Mouse (Mus musculus) CH12.LX (cell line): ENCODE measurements around the gene Ankrd35. TPM values are rescaled to one million over a fixed set of nuclear protein-coding genes. Genes with fewer than 3 reads are reported as not detected.

Experiments
- DNase-seq: peaks from one replicate; pipeline ENCODE4 v3.0.0-alpha.2; 2013; ENCODE audit errors: extremely low read depth
- H3K27ac ChIP-seq: 2 replicates; pipeline ENCODE4 v1.5.1; 2012; ENCODE audit warnings: low read depth, mild to moderate bottlenecking, control low read depth, moderate library complexity; ENCODE audit not compliant: insufficient read depth
- H3K27me3 ChIP-seq: replicated peaks from 2 replicates; pipeline ENCODE3; 2012; ENCODE audit warnings: inconsistent platforms
- H3K36me3 ChIP-seq, 2 experiments: replicated peaks in 1 of 2; 2 replicates each; pipeline versions ENCODE3 to v1.6.1; 2012; ENCODE audit warnings: inconsistent platforms in 1 of 2, low read length in 1 of 2, mild to moderate bottlenecking in 1 of 2, mixed read lengths in 1 of 2, moderate library complexity in 1 of 2; ENCODE audit not compliant: control insufficient read depth in 1 of 2, insufficient read depth in 1 of 2
- H3K4me1 ChIP-seq, 2 experiments: 2 replicates each; pipeline ENCODE4 v1.6.1; 2012; ENCODE audit warnings: inconsistent platforms in 1 of 2, moderate library complexity in 1 of 2; ENCODE audit not compliant: insufficient read depth in 2 of 2, control insufficient read depth in 1 of 2
- H3K4me2 ChIP-seq: 2 replicates; pipeline ENCODE4 v1.6.1; 2012; ENCODE audit warnings: low read depth, mild to moderate bottlenecking, control low read depth; ENCODE audit not compliant: poor library complexity, insufficient read depth, severe bottlenecking
- H3K4me3 ChIP-seq, 3 experiments: fragments of 150-350 bp in 1 of 3; sonication (generic) in 1 of 3; replicated peaks in 1 of 3; 2 replicates each; pipeline versions ENCODE3 to v1.5.1; 2011 to 2012; ENCODE audit warnings: low read depth in 2 of 3, low read length in 2 of 3, mild to moderate bottlenecking in 2 of 3, moderate library complexity in 2 of 3, control low read depth in 1 of 3, improper control_type of control experiment in 1 of 3, inconsistent platforms in 1 of 3, mixed read lengths in 1 of 3; ENCODE audit not compliant: poor library complexity in 1 of 3
- H3K79me2 ChIP-seq: replicated peaks from 2 replicates; pipeline ENCODE4 v1.6.1; 2012; ENCODE audit warnings: mild to moderate bottlenecking, moderate library complexity; ENCODE audit not compliant: control insufficient read depth, poor library complexity, insufficient read depth, severe bottlenecking; ENCODE audit errors: extremely low read depth
- H3K9ac ChIP-seq: 2 replicates; pipeline ENCODE4 v1.6.1; 2012; ENCODE audit warnings: low read depth, mild to moderate bottlenecking, control low read depth, moderate library complexity; ENCODE audit not compliant: insufficient read depth
- H3K9me3 ChIP-seq: replicated peaks from 2 replicates; pipeline ENCODE3; 2012; ENCODE audit warnings: low read length, inconsistent platforms, mixed read lengths
- CHD1 ChIP-seq: IDR thresholded peaks from 2 replicates; pipeline ENCODE4 v1.6.1; 2012; ENCODE audit warnings: low read depth, low read length, improper control_type of control experiment, inconsistent platforms
- CTCF ChIP-seq, 2 experiments: IDR thresholded peaks in 1 of 2; conservative IDR thresholded peaks in 1 of 2; 2 replicates each; pipeline ENCODE4 v1.5.1; 2011 to 2012; ENCODE audit warnings: low read depth in 2 of 2, low read length in 2 of 2, improper control_type of control experiment in 1 of 2, inconsistent platforms in 1 of 2, mild to moderate bottlenecking in 1 of 2, moderate library complexity in 1 of 2
- ELF1 ChIP-seq: IDR thresholded peaks from 2 replicates; pipeline ENCODE4 v1.6.1; 2014; ENCODE audit warnings: low read depth, mild to moderate bottlenecking, inconsistent platforms, low read length, improper control_type of control experiment
- EP300 ChIP-seq: IDR thresholded peaks from 2 replicates; pipeline ENCODE4 v1.6.1; 2011; ENCODE audit warnings: low read length, improper control_type of control experiment
- ETS1 ChIP-seq: conservative IDR thresholded peaks from 2 replicates; pipeline ENCODE4 v1.6.1; 2012; ENCODE audit warnings: low read depth, mild to moderate bottlenecking, inconsistent platforms, low read length, improper control_type of control experiment, moderate library complexity
- GABPA ChIP-seq: IDR thresholded peaks from 2 replicates; pipeline ENCODE4 v1.6.1; 2012; ENCODE audit warnings: low read depth, low read length, improper control_type of control experiment, inconsistent platforms; ENCODE audit not compliant: insufficient replicate concordance
- HCFC1 ChIP-seq: IDR thresholded peaks from 2 replicates; pipeline ENCODE4 v1.6.1; 2012; ENCODE audit warnings: low read depth, mild to moderate bottlenecking, inconsistent platforms, low read length, improper control_type of control experiment
- KAT2A ChIP-seq: IDR thresholded peaks from 2 replicates; pipeline ENCODE4 v1.6.1; 2012; ENCODE audit warnings: low read length, improper control_type of control experiment, inconsistent platforms; ENCODE audit not compliant: insufficient replicate concordance
- MAZ ChIP-seq: IDR thresholded peaks from 2 replicates; pipeline ENCODE4 v1.6.1; 2012; ENCODE audit warnings: low read depth, mild to moderate bottlenecking, inconsistent platforms, low read length, improper control_type of control experiment, moderate library complexity
- MYC ChIP-seq: IDR thresholded peaks from 2 replicates; pipeline ENCODE4 v1.6.1; 2011; ENCODE audit warnings: low read depth, mild to moderate bottlenecking, improper control_type of control experiment, low read length
- NELFE ChIP-seq: IDR thresholded peaks from 2 replicates; pipeline ENCODE4 v1.6.1; 2011; ENCODE audit warnings: low read depth, low read length, improper control_type of control experiment
- NRF1 ChIP-seq: IDR thresholded peaks from 2 replicates; pipeline ENCODE4 v1.6.1; 2014; ENCODE audit warnings: low read depth, mild to moderate bottlenecking, inconsistent platforms, low read length, improper control_type of control experiment, moderate library complexity
- POLR2A ChIP-seq: IDR thresholded peaks from 2 replicates; pipeline ENCODE4 v1.6.1; 2011; ENCODE audit warnings: low read depth, mild to moderate bottlenecking, improper control_type of control experiment, low read length
- SMC3 ChIP-seq: IDR thresholded peaks from 2 replicates; pipeline ENCODE4 v1.6.1; 2011; ENCODE audit warnings: low read depth, low read length, improper control_type of control experiment
- TBP ChIP-seq: conservative IDR thresholded peaks from 2 replicates; pipeline ENCODE4 v1.6.1; 2011; ENCODE audit warnings: low read depth, low read length, improper control_type of control experiment
- TCF12 ChIP-seq: IDR thresholded peaks from 2 replicates; pipeline ENCODE4 v1.6.1; 2014; ENCODE audit warnings: low read depth, mild to moderate bottlenecking, inconsistent platforms, low read length, improper control_type of control experiment
- ZC3H11A ChIP-seq: IDR thresholded peaks from 2 replicates; pipeline ENCODE4 v1.6.1; 2012; ENCODE audit warnings: low read depth, mild to moderate bottlenecking, inconsistent platforms, low read length, improper control_type of control experiment
- ZNF384 ChIP-seq: IDR thresholded peaks from 2 replicates; pipeline ENCODE4 v1.6.1; 2012; ENCODE audit warnings: low read depth, low read length, improper control_type of control experiment, inconsistent platforms
- dilution Hi-C: fragments of 300-500 bp; cut with MboI; formaldehyde crosslinking; loops from 2 replicates; pipeline ENCODE4 v1.14.3; 2020; ENCODE audit warnings: low sequenced_read_pairs; ENCODE audit not compliant: extremely low pct_unique_long_range_greater_than_20kb, extremely low pct_ligation_motif_present
- in situ Hi-C: fragments of 300-500 bp; cut with MboI; formaldehyde crosslinking; loops from 3 replicates; pipeline ENCODE4 v1.14.3; 2019; ENCODE audit warnings: low sequenced_read_pairs, low pct_ligation_motif_present, low pct_unique_long_range_greater_than_20kb, mixed read lengths
- polyA plus RNA-seq: library from polyadenylated mRNA; unstranded; fragments of >175 nt; gene quantifications from 2 replicates; pipeline ENCODE4 v1.2.1, GENCODE M21; 2012; ENCODE audit warnings: low read depth; ENCODE audit not compliant: insufficient read length
- total RNA-seq, 2 experiments: library from RNA; depleted of rRNA; stranded (reverse); fragments of 300-350 nt in 1 of 2; fragments of >200 nt in 1 of 2; gene quantifications; 2 replicates each; pipeline ENCODE4 v1.2.3; 2012 to 2014

Gene Ankrd35
- total and polyA plus RNA-seq, 3 experiments: 0.78 to 11.2 (median 1.9) TPM

GRCm38 (mm10) chr3:96634928-96635879, 34.7 kb upstream of the Ankrd35 start, which contains the start of the genes Pex11b and Gm42957 (continued):
- no peak for TF ChIP-seq KAT2A

GRCm38 (mm10) chr3:96635906-96636305, 34.0 kb upstream of the Ankrd35 start:
- no peaks in the 10 kb centered on the region for H3K27me3 ChIP-seq
- H3K36me3 ChIP-seq: peaks cover 29 to 66% of the 10 kb centered on the region in 2 experiments
- TF ChIP-seq EP300 (no peak), MYC (no peak), ZNF384 (no peak), CHD1 (no peak), KAT2A (no peak), ZC3H11A (no peak), POLR2A (no peak), TCF12 (no peak), HCFC1 (no peak), NRF1 (no peak), NELFE (no peak), GABPA (no peak), ETS1 (no peak), SMC3 (no peak), CTCF (conservative IDR thresholded peaks at IDR 0.05 in 1 of 2, IDR thresholded peaks at IDR 0.05 in 1 of 2; ENCODE audit: low read depth in 2 of 2, low read length in 2 of 2) (no peak), MAZ (no peak), ELF1 (no peak), TBP (no peak)
- TF ChIP-seq, all 38 proteins: peak for 0
- no peaks in the 10 kb centered on the region for H3K9me3 ChIP-seq
- H3K4me1 ChIP-seq: peaks cover 6 to 30% of the 10 kb centered on the region in 2 experiments
- H3K9ac ChIP-seq: peak overlapping the region; percentile 89
- H3K4me3 ChIP-seq: peak overlapping the region; percentile 67 to 91 (median 70)
- H3K79me2 ChIP-seq: peaks cover 10% of the 10 kb centered on the region
- H3K4me2 ChIP-seq: peak overlapping the region; percentile 88
- in situ Hi-C loops: no loop called here
- no peak for DNase-seq
- dilution Hi-C loops: no loop called here
- H3K27ac ChIP-seq: peak overlapping the region; percentile 26; the same call in 1 of the 2 replicates
